Mouse (Mus musculus): ENCODE results near the gene Tmem256. TPM values are rescaled to one million over a fixed set of nuclear protein-coding genes. Genes with fewer than 3 reads are reported as not detected.

The Tmem256 gene
- polyA plus RNA-seq, 1 experiment: 224 TPM

GRCm38 (mm10) chr11:69828832-69829231 lies 9.5 kb upstream of the Tmem256 start:
- 95% methylated on average over 5 of the region's 5 CpGs for WGBS
- Histone ChIP-seq H3K4me1 (replicated peaks; ENCODE audit: control insufficient read depth, insufficient read depth, low read length) (peaks cover 5% of the 10 kb centered on the region), H3K27me3 (ENCODE audit: control insufficient read depth, insufficient read depth, low read length) (no peaks in the 10 kb centered on the region)

DNA sequence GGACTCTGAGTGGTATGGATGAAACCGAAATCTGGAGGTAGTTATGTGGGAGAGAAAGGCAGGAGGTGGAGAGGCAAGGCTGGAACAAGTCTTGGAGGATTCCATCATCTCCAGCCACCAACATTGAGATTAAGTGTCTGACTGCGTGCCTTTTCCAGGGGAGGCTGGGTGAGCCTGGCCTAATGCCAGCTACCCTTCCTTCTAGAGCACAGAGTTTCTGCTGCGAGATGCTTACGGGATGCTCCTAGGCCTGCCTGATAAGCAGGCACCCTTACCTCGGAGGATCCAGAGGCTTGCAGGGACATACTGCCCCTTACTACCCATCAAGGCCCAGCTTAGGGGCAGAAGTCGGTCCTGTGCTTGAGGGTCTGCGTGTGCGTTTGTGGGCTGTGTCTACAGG lies 4.8 kb upstream of the Tmem256 start:
- Histone ChIP-seq H3K27ac (ENCODE audit: control insufficient read depth, insufficient read depth, low read length) (no peak overlapping the region), H3K36me3 (ENCODE audit: control insufficient read depth, insufficient read depth, low read length) (no peaks in the 10 kb centered on the region), H3K4me1 (replicated peaks; ENCODE audit: control insufficient read depth, insufficient read depth, low read length) (peaks cover 22% of the 10 kb centered on the region), H3K27me3 (ENCODE audit: control insufficient read depth, insufficient read depth, low read length) (no peaks in the 10 kb centered on the region), H3K4me3 (ENCODE audit: control insufficient read depth, insufficient read depth, low read length) (peak overlapping the region; percentile 40)
- DNase-seq: no peak
- WGBS: 43% methylated on average over 8 of the region's 8 CpGs
- TF ChIP-seq CTCF (IDR thresholded peaks at IDR 0.05; ENCODE audit: borderline replicate concordance, control insufficient read depth, extremely low read depth, insufficient read depth, low read length, poor library complexity): no peak
- no peak for TF ChIP-seq POLR2A (IDR thresholded peaks at IDR 0.05; ENCODE audit: control insufficient read depth, extremely low read depth, insufficient read depth, low read length, poor library complexity)

More at GRCm38 (mm10) chr11:69828832-69829231, 9.5 kb upstream of the Tmem256 start:
- TF ChIP-seq POLR2A (IDR thresholded peaks at IDR 0.05; ENCODE audit: control insufficient read depth, extremely low read depth, insufficient read depth, low read length, poor library complexity) (no peak), CTCF (IDR thresholded peaks at IDR 0.05; ENCODE audit: borderline replicate concordance, control insufficient read depth, extremely low read depth, insufficient read depth, low read length, poor library complexity) (no peak)
- no peak for DNase-seq
- no peak overlapping the region for H3K4me3 ChIP-seq (ENCODE audit: control insufficient read depth, insufficient read depth, low read length)
- no peaks in the 10 kb centered on the region for H3K36me3 ChIP-seq (ENCODE audit: control insufficient read depth, insufficient read depth, low read length)
- H3K27ac ChIP-seq (ENCODE audit: control insufficient read depth, insufficient read depth, low read length): no peak overlapping the region

DNA sequence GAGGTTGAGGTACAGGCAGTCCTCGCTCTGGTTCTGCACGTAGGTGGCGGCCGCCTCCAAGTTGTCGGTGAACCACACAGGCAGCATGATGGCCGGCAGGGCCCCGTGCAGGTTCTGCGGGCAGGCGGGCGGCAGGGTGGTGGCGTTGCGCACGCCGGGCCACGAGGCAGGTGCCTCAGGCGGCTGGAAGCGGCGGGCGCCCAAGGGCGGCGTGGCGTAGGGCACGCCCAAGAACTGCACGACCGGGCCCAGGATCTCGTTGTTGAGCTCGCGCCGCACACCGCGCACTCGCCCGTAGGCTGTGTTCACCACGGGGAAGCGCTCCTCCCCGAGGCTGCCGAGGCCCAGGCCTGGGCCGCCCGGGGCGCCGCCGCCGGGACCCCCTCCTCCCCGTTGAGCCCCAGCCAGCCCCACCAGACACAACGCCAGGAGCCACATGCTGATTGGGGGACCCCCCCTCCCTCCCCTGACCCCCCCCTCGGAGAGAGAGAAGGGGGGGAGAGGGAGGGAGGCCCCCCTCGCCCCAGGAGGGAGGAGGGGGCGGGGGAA lies 4.2 kb upstream of the Tmem256 start:
- DNase-seq: peak; percentile 60
- Histone ChIP-seq H3K36me3 (ENCODE audit: control insufficient read depth, insufficient read depth, low read length) (no peaks in the 10 kb centered on the region), H3K27me3 (ENCODE audit: control insufficient read depth, insufficient read depth, low read length) (no peaks in the 10 kb centered on the region), H3K27ac (ENCODE audit: control insufficient read depth, insufficient read depth, low read length) (no peak overlapping the region), H3K4me3 (ENCODE audit: control insufficient read depth, insufficient read depth, low read length) (peak overlapping the region; percentile 40), H3K4me1 (replicated peaks; ENCODE audit: control insufficient read depth, insufficient read depth, low read length) (peaks cover 26% of the 10 kb centered on the region)
- 4% methylated on average over 46 of the region's 48 CpGs for WGBS
- no peak for TF ChIP-seq CTCF (IDR thresholded peaks at IDR 0.05; ENCODE audit: borderline replicate concordance, control insufficient read depth, extremely low read depth, insufficient read depth, low read length, poor library complexity)
- TF ChIP-seq POLR2A (IDR thresholded peaks at IDR 0.05; ENCODE audit: control insufficient read depth, extremely low read depth, insufficient read depth, low read length, poor library complexity): 0 out of 2 replicates have a peak, but pooled peaks have one; percentile 23

- DNase-seq: no peak
- Histone ChIP-seq H3K27ac (ENCODE audit: control insufficient read depth, insufficient read depth, low read length) (no peak overlapping the region), H3K36me3 (ENCODE audit: control insufficient read depth, insufficient read depth, low read length) (no peaks in the 10 kb centered on the region), H3K4me1 (replicated peaks; ENCODE audit: control insufficient read depth, insufficient read depth, low read length) (peaks cover 28% of the 10 kb centered on the region), H3K27me3 (ENCODE audit: control insufficient read depth, insufficient read depth, low read length) (no peaks in the 10 kb centered on the region), H3K4me3 (ENCODE audit: control insufficient read depth, insufficient read depth, low read length) (no peak overlapping the region)
- 88% methylated on average over 9 of the region's 9 CpGs for WGBS
- TF ChIP-seq POLR2A (IDR thresholded peaks at IDR 0.05; ENCODE audit: control insufficient read depth, extremely low read depth, insufficient read depth, low read length, poor library complexity) (no peak), CTCF (IDR thresholded peaks at IDR 0.05; ENCODE audit: borderline replicate concordance, control insufficient read depth, extremely low read depth, insufficient read depth, low read length, poor library complexity) (no peak)
Observed at GRCm38 (mm10) chr11:69835326-69835965, 2.9 kb upstream of the Tmem256 start.

- TF ChIP-seq CTCF (IDR thresholded peaks at IDR 0.05; ENCODE audit: borderline replicate concordance, control insufficient read depth, extremely low read depth, insufficient read depth, low read length, poor library complexity) (no peak), POLR2A (IDR thresholded peaks at IDR 0.05; ENCODE audit: control insufficient read depth, extremely low read depth, insufficient read depth, low read length, poor library complexity) (no peak)
- H3K4me3 ChIP-seq (ENCODE audit: control insufficient read depth, insufficient read depth, low read length): no peak overlapping the region
- no peaks in the 10 kb centered on the region for H3K36me3 ChIP-seq (ENCODE audit: control insufficient read depth, insufficient read depth, low read length)
- DNase-seq: no peak
- no peak overlapping the region for H3K27ac ChIP-seq (ENCODE audit: control insufficient read depth, insufficient read depth, low read length)
- 60% methylated on average over 4 of the region's 4 CpGs for WGBS
- H3K27me3 ChIP-seq (ENCODE audit: control insufficient read depth, insufficient read depth, low read length): no peaks in the 10 kb centered on the region
- H3K4me1 ChIP-seq (replicated peaks; ENCODE audit: control insufficient read depth, insufficient read depth, low read length): peaks cover 28% of the 10 kb centered on the region
Observed at GRCm38 (mm10) chr11:69835966-69836335, 2.4 kb upstream of the Tmem256 start.

GRCm38 (mm10) chr11:69836703-69837576 lies 1.4 kb upstream of the Tmem256 start:
- Histone ChIP-seq H3K4me3 (ENCODE audit: control insufficient read depth, insufficient read depth, low read length) (peak overlapping the region; percentile 53), H3K27ac (ENCODE audit: control insufficient read depth, insufficient read depth, low read length) (no peak overlapping the region), H3K36me3 (ENCODE audit: control insufficient read depth, insufficient read depth, low read length) (no peaks in the 10 kb centered on the region), H3K27me3 (ENCODE audit: control insufficient read depth, insufficient read depth, low read length) (no peaks in the 10 kb centered on the region), H3K4me1 (replicated peaks; ENCODE audit: control insufficient read depth, insufficient read depth, low read length) (peaks cover 28% of the 10 kb centered on the region)
- TF ChIP-seq POLR2A (IDR thresholded peaks at IDR 0.05; ENCODE audit: control insufficient read depth, extremely low read depth, insufficient read depth, low read length, poor library complexity) (no peak), CTCF (IDR thresholded peaks at IDR 0.05; ENCODE audit: borderline replicate concordance, control insufficient read depth, extremely low read depth, insufficient read depth, low read length, poor library complexity) (no peak)
- WGBS: 10% methylated on average over 51 of the region's 52 CpGs
- peak; percentile 28 for DNase-seq

All from thymus, adult 2 months (tissue).